Mouse (Mus musculus) gastrocnemius, postnatal 36 days (tissue): ENCODE data around the gene Galnt15. TPM values are rescaled to one million over a fixed set of nuclear protein-coding genes. Genes with fewer than 3 reads are reported as not detected.
A peak's percentile ranks its signal among the peaks of the same experiment; 100 is the strongest.

Experiments
- DNase-seq, 2 experiments: peaks; one replicate each; pipeline ENCODE4 v3.0.0; 2022
- intact Hi-C: fragments of 180-260 bp; cut with DNase I; formaldehyde crosslinking; loops from one replicate; pipeline ENCODE4 v1.15.1; 2025
- long read RNA-seq, 2 experiments: library from polyadenylated mRNA; stranded (forward); transcript quantifications; one replicate each; pipeline ENCODE4 v2.0.0; 2021
- total RNA-seq, 2 experiments: library from RNA; stranded (reverse); gene quantifications; 2 replicates each; pipeline ENCODE4 v1.2.3; 2021

The Galnt15 gene
- total RNA-seq: 1 to 10 TPM; 5.2 to 6.2 TPM
- long read RNA-seq, experiment 1, partial matches to known transcripts: 0 of 2 reads
- long read RNA-seq, experiment 1, other reads (novel, unspliced or antisense): 2 of 2 reads
- long read RNA-seq, experiment 2, full-length matches to known transcripts: 3 of 7 reads
- long read RNA-seq, experiment 2, partial matches to known transcripts: 0 of 7 reads
- long read RNA-seq, experiment 2, other reads (novel, unspliced or antisense): 4 of 7 reads

DNA sequence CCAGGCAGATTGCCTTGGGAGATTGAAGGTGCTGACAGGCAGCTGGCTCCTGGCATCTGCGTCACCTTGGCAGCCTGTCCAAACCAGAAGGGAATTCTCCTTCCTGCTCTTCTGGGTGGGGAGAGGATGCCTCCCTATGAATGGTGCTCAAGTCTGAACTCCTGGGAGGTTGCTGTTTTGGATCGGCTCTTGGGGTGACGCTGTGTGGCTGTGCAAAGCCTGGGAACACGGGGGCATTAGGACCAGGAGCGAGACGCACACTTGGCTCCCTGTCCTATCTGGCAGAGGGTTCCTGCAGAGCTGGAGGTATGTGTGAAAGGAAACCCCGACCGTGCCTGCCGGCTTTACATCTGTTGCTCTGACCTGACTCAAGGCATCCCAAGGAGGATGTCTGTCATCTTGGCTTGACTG is at the start of gene Galnt15:
TSS of gene Galnt15 (plus strand) at position 309 of the 411 bp plus-strand sequence.
- intact Hi-C loops: loop anchor here (1.0 kb wide), 1 partner anchor 70 kb away; no protein-coding TSS in a partner anchor
- DNase-seq: peak; percentile 56 to 62

DNA sequence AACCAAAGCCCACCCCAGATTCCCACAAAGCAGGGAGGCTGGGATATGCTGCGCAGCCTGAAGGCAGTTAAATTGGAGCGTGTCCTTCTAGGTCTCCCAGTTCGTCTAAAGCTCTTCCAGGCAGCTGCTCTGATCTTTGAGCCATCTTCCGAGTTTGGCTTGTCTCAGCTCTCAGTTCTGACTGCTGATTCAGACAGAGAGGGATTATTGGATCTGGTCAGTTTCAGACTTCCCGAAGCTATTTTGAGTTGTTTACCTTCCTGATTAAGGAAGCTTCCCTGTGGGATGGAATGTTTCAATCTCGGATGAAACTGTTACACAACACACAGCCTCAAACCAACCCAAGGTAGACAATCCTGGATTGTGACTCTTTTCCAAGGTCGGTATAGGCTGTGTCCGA is 34.8 kb upstream of the Galnt15 start:
- peak in 1 of 2 experiments; percentile 18 for DNase-seq
- intact Hi-C loops: no loop called here

DNA sequence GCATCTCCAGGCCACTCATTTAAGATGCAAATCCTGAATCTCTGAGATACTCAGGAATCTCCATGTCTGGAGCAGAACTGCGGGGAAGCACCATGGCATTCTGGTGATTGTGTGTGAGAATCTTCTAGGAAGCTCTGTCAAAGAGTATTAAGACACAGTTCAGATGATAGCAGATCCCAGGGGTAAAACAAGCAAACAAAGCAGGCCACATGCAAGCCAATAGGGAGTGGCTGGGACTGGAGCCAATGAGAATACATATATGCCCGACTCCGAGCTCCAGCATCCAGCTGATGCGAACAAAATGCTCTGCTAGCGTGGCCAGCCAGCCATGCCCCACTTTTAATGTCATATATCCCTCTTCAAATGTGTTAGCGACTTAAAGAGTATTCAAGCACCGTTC is 27.8 kb upstream of the Galnt15 start:
- intact Hi-C loops: no loop called here
- no peak for DNase-seq

DNA sequence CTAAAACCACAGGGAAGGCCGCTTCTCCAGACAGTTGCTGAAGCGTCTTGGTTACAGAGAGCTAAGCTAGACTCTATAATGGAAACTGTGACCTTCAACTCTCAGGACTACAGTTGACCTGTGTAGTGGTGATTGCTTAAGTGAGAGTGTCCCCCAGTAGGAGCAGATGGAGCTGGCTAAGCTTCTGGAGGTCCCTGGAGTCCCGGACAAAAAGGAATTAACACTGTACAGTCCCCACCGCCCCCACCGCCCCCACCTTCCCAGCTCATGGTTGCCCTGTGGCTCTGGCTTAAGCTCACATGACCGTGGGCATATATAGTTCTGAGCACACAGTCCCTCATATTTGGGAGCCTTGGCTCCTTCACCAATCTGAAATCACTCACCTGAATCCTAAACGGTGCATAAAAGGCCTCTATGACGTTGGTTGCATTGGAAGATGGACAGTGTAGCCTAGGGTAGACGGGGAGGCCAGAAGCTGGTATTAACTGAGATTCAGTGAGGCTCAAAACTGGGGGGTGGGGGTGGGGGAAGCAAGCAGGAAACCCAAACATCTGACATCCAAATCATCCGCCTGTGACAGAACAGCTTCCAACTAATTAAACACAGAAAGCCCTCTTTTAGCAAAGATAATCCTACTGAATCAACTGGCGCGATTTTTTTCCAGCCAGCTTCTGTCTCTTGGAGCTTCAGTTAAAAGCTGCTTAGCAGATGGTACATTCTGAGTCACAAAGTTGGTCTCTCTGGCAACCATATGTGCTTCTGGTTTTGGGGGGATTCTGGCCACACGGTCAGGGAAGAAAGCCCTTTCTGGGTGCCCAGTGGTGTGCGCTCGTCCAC is 26.1 kb upstream of the Galnt15 start:
- DNase-seq: no peak
- intact Hi-C loops: no loop called here

DNA sequence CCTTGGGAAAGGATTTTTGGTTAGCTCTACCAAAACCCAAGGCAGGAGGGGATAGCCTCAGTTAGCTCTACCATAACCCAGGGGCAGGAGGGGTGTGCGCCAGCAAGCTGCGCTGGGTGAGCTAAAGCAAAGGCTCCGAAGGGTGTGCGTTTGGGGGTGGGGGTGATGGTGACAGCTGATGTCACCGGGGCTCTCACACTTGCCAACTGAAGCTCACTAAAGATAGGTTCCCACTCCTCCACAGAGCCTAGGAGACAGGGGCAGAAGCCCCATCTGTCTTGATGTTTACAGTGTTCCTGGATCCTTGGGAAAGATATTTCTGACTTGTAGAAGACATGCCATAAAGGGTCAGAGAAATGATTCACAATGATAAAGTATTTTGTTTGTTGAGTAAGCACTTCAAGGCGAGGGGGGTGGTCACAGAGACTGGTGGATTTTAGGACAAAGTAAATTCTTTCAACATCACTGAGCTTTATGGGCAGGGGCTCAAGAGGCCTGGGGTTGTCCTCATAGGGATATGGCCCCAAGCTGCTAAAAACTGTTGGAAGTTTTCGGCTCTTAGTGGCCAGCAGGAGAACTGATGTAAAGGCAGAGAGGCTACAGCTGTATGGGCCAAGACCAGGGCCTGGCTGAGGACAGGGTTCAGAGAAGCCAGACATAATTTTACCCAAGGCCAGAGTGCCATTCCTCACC is 24.7 kb upstream of the Galnt15 start:
- DNase-seq: no peak
- intact Hi-C loops: no loop called here

DNA sequence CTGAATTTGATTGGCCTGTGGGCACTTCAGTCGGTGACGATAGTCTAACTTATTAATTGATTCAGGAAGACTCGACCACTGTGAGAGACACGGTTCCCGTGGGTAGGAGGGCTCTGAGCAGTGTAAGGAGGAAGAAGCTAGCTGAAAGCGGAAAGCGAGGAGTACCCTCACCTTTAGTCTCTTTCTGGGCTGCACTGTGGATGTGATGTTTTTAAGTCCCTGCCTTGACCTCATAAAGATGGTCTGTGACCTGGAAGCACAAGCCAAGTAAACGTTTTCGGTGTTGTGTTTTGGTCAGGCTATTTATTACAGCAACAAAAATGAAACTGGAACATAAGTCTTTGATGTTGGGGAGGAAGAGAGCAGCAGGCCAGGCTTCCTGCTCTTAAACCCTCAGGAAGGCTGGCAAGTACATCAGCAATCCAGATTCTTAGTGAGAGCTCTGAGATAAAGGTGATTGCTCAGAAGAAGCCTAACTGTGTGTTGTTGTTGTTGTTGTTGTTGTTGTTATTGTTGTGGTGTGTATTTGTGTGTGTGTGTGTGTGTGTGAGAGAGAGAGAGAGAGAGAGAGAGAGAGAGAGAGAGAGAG is 23.0 kb upstream of the Galnt15 start:
- intact Hi-C loops: no loop called here
- DNase-seq: no peak

DNA sequence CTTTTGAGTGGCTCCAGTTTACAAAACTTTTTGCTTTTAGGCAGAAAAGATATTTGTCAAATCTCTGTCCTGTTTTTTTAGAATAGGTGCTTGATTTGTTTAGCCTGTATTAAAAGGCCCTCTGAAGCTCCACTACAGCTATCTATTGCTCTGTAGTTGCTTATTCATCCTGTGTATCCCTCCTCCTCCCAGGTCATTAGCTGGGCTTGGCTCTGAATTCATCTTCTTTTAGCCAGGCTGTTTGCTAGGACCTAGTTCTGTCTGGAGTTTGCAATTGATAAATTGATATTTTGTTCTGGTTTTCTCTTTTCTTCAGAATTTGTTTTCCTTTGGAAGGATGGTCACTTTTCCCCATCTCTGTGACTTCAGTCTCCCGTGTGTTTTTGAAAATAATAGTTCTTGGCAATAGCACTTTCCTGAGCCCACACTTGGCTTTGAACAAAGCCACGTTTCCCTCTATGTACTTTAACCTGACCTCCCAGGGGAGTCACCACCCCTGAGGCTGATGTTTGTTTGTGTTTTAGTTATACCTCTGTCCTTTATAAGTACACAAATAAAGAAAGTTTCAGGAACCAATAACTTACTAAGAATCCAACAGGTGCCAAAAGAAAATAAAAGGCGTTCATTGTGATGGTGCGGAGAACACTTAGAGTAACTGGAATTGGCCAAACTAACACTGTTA is 21.0 kb upstream of the Galnt15 start:
- DNase-seq: no peak
- intact Hi-C loops: no loop called here

DNA sequence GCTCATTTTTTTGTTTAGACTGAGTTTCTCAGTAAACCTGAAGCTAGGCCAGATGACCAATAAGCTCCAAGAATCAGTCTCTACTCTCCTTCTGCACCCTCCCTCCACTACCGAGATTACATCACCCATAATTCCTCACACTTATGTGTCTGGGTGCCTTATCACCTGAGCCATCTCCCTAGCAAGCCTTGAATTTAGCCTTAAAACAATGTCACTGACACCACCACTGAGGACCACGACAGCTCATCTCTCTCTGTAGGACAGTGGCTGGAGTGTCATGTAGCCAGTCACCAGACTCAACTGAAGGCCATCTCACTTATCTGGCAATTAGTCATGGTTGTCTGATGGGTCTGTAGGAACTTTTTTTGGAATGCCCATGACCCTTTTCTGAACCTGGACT is 19.1 kb upstream of the Galnt15 start:
- intact Hi-C loops: no loop called here
- DNase-seq: no peak

DNA sequence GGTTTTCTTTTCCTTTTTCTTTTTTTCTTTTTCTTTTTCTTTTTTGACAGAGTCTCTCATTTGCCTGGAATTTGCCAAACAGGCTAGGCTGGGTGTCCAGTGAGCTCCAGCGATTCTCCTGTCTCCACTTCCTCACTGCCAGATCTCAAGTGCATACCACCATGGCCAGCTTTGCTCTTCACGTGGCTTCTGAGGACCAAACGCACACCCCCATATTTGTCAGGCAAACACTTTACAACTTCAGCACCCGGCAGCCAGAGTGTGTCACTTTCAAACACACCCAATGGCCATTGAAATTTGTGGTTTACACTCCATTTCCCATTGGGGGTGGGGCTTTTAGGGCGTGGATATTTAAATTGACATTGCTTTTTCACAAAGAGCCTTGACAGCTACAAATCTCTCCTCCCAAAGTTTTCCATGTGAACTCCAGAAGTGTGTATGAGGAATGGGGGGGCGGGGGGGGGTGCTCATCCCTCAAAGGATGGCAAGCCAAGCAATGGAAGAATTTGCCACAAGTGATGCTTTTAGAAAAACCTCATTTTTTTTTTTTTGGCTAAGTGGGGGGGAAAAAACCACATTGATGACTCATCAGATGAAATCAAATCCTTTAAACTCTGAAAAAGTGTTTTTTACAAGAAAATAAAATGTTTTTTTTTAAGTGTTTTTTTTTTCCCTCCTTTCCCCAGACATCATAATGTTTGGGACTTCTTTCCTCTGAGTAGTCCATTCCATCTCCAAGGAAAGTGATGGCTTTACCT is 17.1 kb upstream of the Galnt15 start:
- intact Hi-C loops: no loop called here
- no peak for DNase-seq

DNA sequence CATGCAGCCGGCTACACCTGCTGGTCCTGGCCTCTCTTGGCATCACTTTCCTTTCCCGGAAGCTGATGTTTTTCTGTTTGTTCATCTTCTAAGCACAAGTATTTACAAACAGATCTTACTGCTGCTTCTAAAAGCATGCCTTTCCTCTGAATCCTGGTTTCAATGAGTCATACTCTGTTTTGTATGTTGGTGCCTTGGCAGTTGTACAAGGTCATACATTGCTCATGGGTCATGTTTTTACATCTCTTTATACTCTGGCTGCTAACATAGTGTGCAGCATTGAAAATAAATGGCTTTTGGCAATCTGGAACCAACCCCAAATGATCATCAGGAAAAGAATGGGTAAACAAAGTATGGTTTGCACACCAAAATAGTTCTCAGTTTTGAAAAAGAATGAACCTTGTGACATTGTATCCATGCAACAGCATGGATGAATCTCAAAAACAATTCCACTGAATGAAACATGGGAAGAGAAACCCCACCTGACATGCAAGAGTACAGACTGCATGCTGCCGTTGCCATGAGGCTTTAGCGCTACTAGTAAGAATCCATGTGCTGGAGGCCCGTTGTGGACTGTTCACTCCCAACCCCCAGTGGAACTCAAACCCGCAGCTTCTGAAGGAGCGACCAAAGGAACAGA is 13.5 kb upstream of the Galnt15 start:
- intact Hi-C loops: no loop called here
- no peak for DNase-seq

DNA sequence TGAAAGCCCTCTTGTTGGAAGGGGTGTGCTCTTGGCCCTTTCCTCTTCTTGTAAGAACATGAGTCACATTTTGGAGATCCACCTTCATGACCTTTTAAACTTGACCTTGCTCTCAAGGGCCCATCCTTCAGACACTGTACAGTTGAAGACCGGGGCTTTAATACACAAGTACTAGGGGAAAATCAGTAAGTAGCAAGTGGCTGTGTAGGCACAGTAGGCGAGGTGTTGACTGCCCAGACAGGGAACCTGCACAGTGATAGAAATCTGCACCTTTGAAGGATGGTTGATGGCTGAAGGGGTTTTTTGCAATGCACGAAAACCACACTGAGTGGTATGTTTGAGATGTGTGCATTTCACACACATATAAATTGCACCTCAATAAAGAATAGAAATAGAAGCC is 12.3 kb upstream of the Galnt15 start:
- intact Hi-C loops: no loop called here

DNA sequence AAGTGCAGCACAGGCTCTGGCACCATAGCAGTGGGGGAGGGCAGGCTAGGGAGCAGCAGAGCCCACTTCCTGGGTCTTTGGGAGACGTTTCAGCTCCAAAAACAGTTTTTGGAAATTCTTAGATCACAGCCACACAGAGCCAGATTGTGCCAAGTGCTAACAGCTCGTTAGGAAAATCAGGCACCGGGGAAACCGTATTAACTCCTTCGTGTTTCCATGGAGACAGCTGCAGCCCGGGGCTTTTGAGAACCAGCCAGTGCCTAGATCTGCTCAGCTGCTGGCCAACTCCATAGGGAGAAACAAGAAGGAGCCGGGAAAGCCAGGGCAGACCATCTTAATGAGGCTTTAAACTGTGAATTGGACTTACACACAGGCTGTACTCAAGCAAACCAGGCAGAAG is 11.9 kb upstream of the Galnt15 start:
- no peak for DNase-seq
- intact Hi-C loops: no loop called here

More for the DNA sequence above, 12.3 kb upstream of the Galnt15 start:
- DNase-seq: no peak

DNA sequence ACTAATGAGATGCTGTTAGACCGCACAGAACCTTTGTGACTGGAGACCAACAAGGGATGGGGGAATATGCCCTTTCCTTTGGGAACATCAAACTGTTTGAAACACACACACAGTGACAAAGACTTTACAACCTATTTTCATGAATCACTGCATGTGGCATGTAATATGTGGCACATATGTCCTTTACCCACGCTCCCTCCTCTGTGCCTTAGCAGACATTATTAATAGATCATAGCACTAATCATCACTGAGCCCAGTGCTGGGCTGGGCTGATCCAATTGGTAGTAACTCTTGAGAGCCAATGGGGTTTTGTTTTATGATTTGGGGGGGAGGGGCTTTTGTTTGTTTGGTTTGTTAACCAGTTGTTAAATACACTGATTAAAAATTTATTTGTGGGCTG is 11.3 kb upstream of the Galnt15 start:
- intact Hi-C loops: no loop called here
- no peak for DNase-seq

DNA sequence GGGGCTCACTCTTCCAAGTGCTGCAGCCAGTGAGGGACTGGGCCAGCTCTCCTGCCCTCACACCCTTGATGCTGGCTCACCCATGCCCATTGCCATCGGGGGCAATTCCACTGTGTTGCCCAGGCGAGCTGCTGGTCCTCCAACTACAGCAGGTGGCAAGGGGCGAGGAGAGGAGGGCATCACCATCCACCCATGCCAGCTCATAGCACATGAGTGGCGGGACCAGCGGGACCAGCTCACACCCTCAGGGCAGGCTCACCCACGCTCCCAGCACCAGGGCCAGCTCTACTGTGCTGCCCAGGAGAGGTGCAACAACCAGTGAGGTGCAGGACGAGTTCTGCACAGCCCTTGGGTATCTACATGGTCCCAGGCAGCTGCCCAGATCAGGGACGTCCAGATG is 9.7 kb upstream of the Galnt15 start:
- intact Hi-C loops: no loop called here
- DNase-seq: no peak

DNA sequence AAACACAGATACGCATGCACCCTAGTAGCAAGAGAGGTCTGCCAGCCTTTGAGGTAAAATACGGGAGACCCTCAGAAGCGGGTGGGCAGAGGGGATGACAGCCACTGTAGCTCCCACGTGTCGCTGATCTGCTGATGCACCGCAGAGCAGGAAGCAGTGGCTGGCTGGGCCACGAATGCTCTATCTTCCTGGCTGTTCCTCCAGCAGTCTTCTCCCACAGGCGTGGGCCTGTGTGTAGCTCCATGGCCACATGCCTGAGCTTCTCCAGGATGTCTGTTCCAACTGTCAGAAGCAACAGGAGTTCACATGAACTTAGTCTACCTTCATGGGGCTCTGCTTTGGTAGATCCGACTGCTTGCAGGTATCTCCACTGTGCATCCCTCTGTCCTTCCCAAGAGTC is 6.8 kb upstream of the Galnt15 start:
- DNase-seq: no peak
- intact Hi-C loops: no loop called here

DNA sequence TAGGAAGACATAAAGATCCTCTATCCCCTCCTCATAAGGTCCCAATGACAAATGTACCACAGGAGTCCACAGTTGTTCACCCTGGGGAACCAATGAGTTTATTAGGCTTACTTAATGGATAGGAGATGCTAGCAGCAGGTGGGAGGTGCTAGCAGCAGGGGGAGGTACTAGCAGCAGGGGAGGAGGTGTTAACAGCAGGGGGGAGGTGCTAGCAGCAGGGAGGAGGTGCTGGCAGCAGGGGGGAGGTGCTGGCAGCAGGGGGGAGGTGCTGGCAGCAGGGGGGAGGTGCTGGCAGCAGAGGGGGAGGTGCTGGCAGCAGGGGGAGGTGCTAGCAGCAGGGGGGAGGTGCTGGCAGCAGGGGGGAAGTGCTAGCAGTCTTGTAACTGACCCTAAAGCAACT is 6.3 kb upstream of the Galnt15 start:
- no peak for DNase-seq
- intact Hi-C loops: no loop called here

DNA sequence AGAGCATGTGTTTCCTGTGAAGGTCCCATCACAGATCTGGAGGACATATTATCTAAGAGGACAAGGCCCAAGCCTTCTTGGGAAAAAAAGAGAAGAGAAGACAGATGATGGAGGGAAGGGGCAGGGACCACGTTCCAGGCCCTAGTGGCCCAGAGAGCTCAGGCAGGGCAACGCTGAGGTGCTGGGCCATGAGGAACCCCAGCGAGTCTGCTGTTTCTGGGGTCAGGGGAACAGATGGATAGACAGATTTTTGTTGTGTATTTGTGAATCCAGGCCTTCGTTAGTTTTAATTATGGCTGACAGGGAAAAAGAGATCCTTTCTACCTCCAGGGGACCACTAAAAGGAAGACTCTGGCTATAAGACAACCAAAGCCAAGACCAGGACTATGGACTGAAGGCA is 4.9 kb upstream of the Galnt15 start:
- DNase-seq: no peak
- intact Hi-C loops: no loop called here

DNA sequence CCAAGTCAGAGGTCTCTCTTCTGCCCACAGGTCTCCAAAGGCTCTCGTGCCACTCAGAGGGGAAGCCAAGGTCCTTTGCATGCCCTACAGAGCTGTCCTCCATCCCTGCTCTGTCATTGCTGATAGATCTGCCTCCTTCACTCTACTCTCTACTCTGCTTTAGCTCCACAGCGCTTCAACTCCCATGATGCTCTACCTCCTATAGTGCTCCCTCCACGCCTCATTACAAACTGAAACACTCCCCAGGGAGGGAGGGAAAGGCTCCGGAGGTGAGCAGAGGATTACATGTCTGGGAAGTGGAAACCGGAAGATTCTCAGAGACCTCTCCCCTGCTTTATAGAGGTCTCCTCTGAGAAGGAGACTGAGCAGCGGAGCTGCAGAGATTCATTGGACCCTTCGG is 1.6 kb upstream of the Galnt15 start:
- DNase-seq: no peak

DNA sequence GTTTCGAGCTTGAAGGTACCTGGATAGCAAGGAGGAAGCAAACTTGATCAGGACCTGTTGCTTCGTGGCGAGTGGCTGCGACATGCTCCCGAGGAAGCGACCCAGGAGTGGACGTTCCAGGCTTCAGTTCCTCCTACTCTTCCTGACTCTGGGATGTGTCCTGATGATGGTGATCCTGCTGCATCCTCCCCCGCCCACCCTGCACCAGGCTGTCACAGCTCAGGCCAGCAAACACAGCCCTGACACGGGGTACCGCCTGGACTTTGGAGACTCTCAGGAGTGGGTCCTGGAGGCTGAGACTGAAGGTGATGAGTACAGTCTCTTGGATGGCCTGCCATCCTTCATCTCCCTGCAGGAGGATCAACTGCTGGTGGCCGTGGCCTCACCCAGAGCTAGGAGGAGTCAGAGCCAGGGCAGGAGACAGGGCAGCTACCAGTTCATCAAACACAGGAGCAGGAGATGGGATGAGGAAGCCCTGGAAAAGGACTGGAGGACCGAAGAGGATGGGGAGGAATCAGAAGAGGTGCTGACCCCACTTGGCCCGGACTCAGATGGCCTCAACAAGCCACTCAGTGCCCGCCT is 713 bp downstream of the Galnt15 start:
- intact Hi-C loops: no loop called here

More for the DNA sequence above, 1.6 kb upstream of the Galnt15 start:
- intact Hi-C loops: no loop called here

More for the DNA sequence above, 713 bp downstream of the Galnt15 start:
- peak in 1 of 2 experiments; percentile 21 for DNase-seq
